Mouse (Mus musculus) ovary, adult 10 weeks (tissue): Measurements from ENCODE around the gene Spin2-ps6. TPM values are rescaled to one million over a fixed set of nuclear protein-coding genes. Genes with fewer than 3 reads are reported as not detected.

Experiments used
- polyA plus RNA-seq: library from polyadenylated mRNA; stranded (reverse); fragments of 350-450 nt; fragmentation: Illumina TruSeq; extraction: RNeasy Lipid Tissue Mini Kit (QIAGEN cat#74804); gene quantifications from one replicate; pipeline ENCODE4 v1.2.3, GENCODE M21; 2014

Gene Spin2-ps6
- not detected for polyA plus RNA-seq

DNA sequence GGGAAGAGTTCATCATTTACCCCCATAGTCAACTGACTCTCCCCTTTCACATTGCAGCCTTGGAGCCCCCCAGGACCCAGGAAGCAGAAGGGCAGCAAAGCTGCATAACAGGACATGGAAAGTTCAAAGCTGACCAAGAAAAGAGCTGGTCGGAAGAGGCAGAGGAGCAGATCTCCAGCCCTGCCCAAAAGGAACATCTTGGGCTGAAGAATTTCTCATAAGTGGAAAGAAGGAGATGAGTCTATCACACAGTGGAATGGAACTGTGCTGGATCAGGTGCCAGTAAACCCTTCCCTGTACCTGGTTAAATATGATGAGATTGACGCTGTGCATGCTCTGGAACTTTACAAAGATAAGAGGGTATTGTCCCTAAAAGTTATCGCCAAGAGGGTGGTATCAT is at the start of gene Spin2-ps6:
Gene Spin2-ps6, plus strand, starts transcription at position 301 of the 400 bp plus-strand sequence.

Other genes starting within 250 kb of the Spin2-ps6 start
- gene Btbd35f12, start 78.5 kb downstream of the Spin2-ps6 start, polyA plus RNA-seq, result not detected